Comparison of ENCODE assay signal across 8 mouse cellular contexts in genomic region chr7:112328969-112329368, GRCm38 (mm10).
A peak's percentile ranks its signal among the peaks of the same experiment; 100 is the strongest.
DNase-seq lines count a peak whose midpoint lies in the region; ATAC-seq lines count a peak whose summit lies in the region.

No protein-coding gene starts in this region.

- ATAC-seq in megakaryocyte progenitor cell, adult 5-6 weeks (replicated peaks; ENCODE audit: poor library complexity), result peak; percentile 48; the same call in 1 of the 2 replicates

- intact Hi-C loops in left cerebral cortex, postnatal 14 days (cut with DNase I), result no loop called here
- intact Hi-C loops in heart, postnatal 10 days (cut with DNase I), result loop anchor here (1.0 to 5.0 kb wide), 3 partner anchors 102 to 146 kb away; partner anchors contain the start of gene Mical2

- DNase-seq in adrenal gland, postnatal 10 days, result peak; percentile 55
- DNase-seq in adrenal gland, postnatal 4 days (ENCODE audit: low spot score in 2 of 2), result no peak
- peak; percentile 60 to 71 for DNase-seq in left cerebral cortex, postnatal 14 days (ENCODE audit: low spot score in 2 of 2)
- no peak for DNase-seq in left cerebral cortex, adult 11 months (ENCODE audit: low spot score)
- DNase-seq in adrenal gland, postnatal 36 days, result peak; percentile 39 to 61
- peak; percentile 73 to 80 for DNase-seq in heart, postnatal 10 days
- DNase-seq in frontal cortex, postnatal 14 days (ENCODE audit: low spot score in 2 of 2), result no peak

Comparison
In these comparisons a context has a peak if more than half of its experiments do, and no peak if none do; other contexts are left out.
1. DNase-seq: peak in adrenal gland, postnatal 10 days (single experiment), left cerebral cortex, postnatal 14 days (2 of 2), adrenal gland, postnatal 36 days (2 of 2) and heart, postnatal 10 days (2 of 2); none in adrenal gland, postnatal 4 days (0 of 2), left cerebral cortex, adult 11 months (single experiment) and frontal cortex, postnatal 14 days (0 of 2).